Mouse (Mus musculus) bone marrow macrophage, adult 2 months (primary cell): Measurements from ENCODE around the gene Gcgr.

Source experiments
- CTCF ChIP-seq: IDR thresholded peaks from 2 replicates; pipeline ENCODE4 v1.5.1; 2012; ENCODE audit warnings: low read depth, mild to moderate bottlenecking, low read length, moderate library complexity
- POLR2A ChIP-seq: IDR thresholded peaks from 2 replicates; pipeline ENCODE4 v1.6.1; 2012; ENCODE audit warnings: mild to moderate bottlenecking, low read depth, low read length, borderline replicate concordance

- TF ChIP-seq CTCF (no peak), POLR2A (no peak)
Measured at GRCm38 (mm10) chr11:120573585-120574277, 43.2 kb downstream of the Gcgr start.
